Mouse (Mus musculus) heart, postnatal 0 days (tissue): ENCODE results near the gene Ugt1a6a. TPM values are rescaled to one million over a fixed set of nuclear protein-coding genes. Genes with fewer than 3 reads are reported as not detected.
"Not testable (repeated sequence)": the region's sequence is repeated elsewhere in the genome, so short reads cannot be mapped to it uniquely, and the experiment has no call there.

Experiments
- ATAC-seq: fragments of 200-750 bp; cut with Nextera tagmentation; 2 replicates; pipeline ENCODE4 v1.8.0; 2017; ENCODE audit warnings: low read depth, moderate number of reproducible peaks, moderate library complexity; ENCODE audit not compliant: insufficient read depth
- DNase-seq: peaks from one replicate; pipeline ENCODE4 v3.0.0-alpha.2; 2016; ENCODE audit warnings: low spot score
- H3K27ac ChIP-seq: fragments of 300-500 bp; sonication (generic); 2 replicates; pipeline ENCODE4 v1.5.1; 2014; ENCODE audit warnings: low read depth, mild to moderate bottlenecking
- H3K27me3 ChIP-seq: fragments of 300-500 bp; sonication (generic); 2 replicates; pipeline ENCODE4 v1.6.1; 2014; ENCODE audit warnings: low read length, mixed read lengths; ENCODE audit not compliant: control insufficient read depth, insufficient read depth
- H3K36me3 ChIP-seq: fragments of 300-500 bp; sonication (generic); replicated peaks from 2 replicates; pipeline ENCODE4 v1.6.1; 2014; ENCODE audit warnings: low read length, mixed read lengths; ENCODE audit not compliant: control insufficient read depth, insufficient read depth
- H3K4me1 ChIP-seq: fragments of 300-500 bp; sonication (generic); 2 replicates; pipeline ENCODE4 v1.6.1; 2014; ENCODE audit warnings: antibody characterized with exemption; ENCODE audit not compliant: control insufficient read depth, insufficient read depth
- H3K4me2 ChIP-seq: fragments of 300-500 bp; sonication (generic); 2 replicates; pipeline ENCODE4 v1.6.1; 2014; ENCODE audit warnings: low read depth, mild to moderate bottlenecking, low read length, moderate library complexity
- H3K4me3 ChIP-seq: fragments of 300-500 bp; sonication (generic); 2 replicates; pipeline ENCODE4 v1.5.1; 2014; ENCODE audit warnings: low read depth, low read length
- H3K9ac ChIP-seq: fragments of 300-500 bp; sonication (generic); replicated peaks from 2 replicates; pipeline ENCODE4 v1.6.1; 2014; ENCODE audit warnings: low read depth, low read length, mixed read lengths
- H3K9me3 ChIP-seq: fragments of 300-500 bp; sonication (generic); replicated peaks from 2 replicates; pipeline ENCODE4 v1.6.1; 2016; ENCODE audit warnings: low read length; ENCODE audit not compliant: control insufficient read depth
- CTCF ChIP-seq: IDR thresholded peaks from 2 replicates; pipeline ENCODE4 v1.5.1; 2016; ENCODE audit warnings: antibody characterized with exemption, control low read depth, low read depth
- EP300 ChIP-seq: IDR thresholded peaks from 2 replicates; pipeline ENCODE4 v1.6.1; 2016; ENCODE audit warnings: antibody characterized with exemption, low read depth
- WGBS: fragments of 180-500 bp; shearing (Covaris S2); extraction: QIAGEN DNeasy Blood & Tissue Kit; methylation state at CpG from one replicate; pipeline ENCODE4 v1.1.7; 2014; 5-methylcytosine and 5-hydroxymethylcytosine counted together
- polyA plus RNA-seq: library from polyadenylated mRNA; unstranded; fragments of >200 nt; fragmentation: Nextera tagmentation; extraction: Ambion mirVana; gene quantifications from 2 replicates; pipeline ENCODE4 v1.2.1, GENCODE M21; 2015
- total RNA-seq: library from RNA; depleted of rRNA; stranded (reverse); fragments of >200 nt; gene quantifications from 2 replicates; pipeline ENCODE4 v1.2.3, GENCODE M21; 2014; ENCODE audit warnings: low replicate concordance

The Ugt1a6a gene
- total and polyA plus RNA-seq, 2 experiments from 2014 or later, result 0.66 to 2.2 TPM

GRCm38 (mm10) chr1:88218051-88218450 lies 83.4 kb downstream of the Ugt1a6a start:
- Histone ChIP-seq H3K4me3 (no peak overlapping the region), H3K9ac (no peak overlapping the region), H3K27ac (no peak overlapping the region), H3K4me2 (no peak overlapping the region), H3K9me3 (peaks cover 42% of the 10 kb centered on the region), H3K36me3 (no peaks in the 10 kb centered on the region), H3K27me3 (no peaks in the 10 kb centered on the region), H3K4me1 (no peaks in the 10 kb centered on the region)
- ATAC-seq (no peak), DNase-seq (no peak)
- TF ChIP-seq CTCF (no peak), EP300 (no peak)
- WGBS, result 64% methylated on average over 9 of the region's 9 CpGs

- Histone ChIP-seq H3K36me3 (no peaks in the 10 kb centered on the region), H3K27me3 (no peaks in the 10 kb centered on the region), H3K27ac (no peak overlapping the region), H3K4me2 (no peak overlapping the region), H3K4me3 (no peak overlapping the region), H3K9me3 (peaks cover 37% of the 10 kb centered on the region), H3K9ac (no peak overlapping the region), H3K4me1 (no peaks in the 10 kb centered on the region)
- 40% methylated on average over 4 of the region's 4 CpGs for WGBS
- no peak for TF ChIP-seq EP300
- TF ChIP-seq CTCF, result no peak
- ATAC-seq (no peak), DNase-seq (peak; percentile 8)
Observed at GRCm38 (mm10) chr1:88218591-88218990, 84.0 kb downstream of the Ugt1a6a start.

GRCm38 (mm10) chr1:88219054-88219453 lies 84.4 kb downstream of the Ugt1a6a start:
- Histone ChIP-seq H3K4me3 (no peak overlapping the region), H3K4me1 (no peaks in the 10 kb centered on the region), H3K9ac (no peak overlapping the region), H3K27me3 (no peaks in the 10 kb centered on the region), H3K36me3 (no peaks in the 10 kb centered on the region), H3K27ac (no peak overlapping the region), H3K9me3 (peaks cover 32% of the 10 kb centered on the region), H3K4me2 (no peak overlapping the region)
- WGBS, result 10% methylated on average over 1 of the region's 1 CpGs
- ATAC-seq (no peak), DNase-seq (no peak)
- TF ChIP-seq EP300 (no peak), CTCF (no peak)

- Histone ChIP-seq H3K9ac (no peak overlapping the region), H3K4me1 (no peaks in the 10 kb centered on the region), H3K27ac (no peak overlapping the region), H3K9me3 (peaks cover 23% of the 10 kb centered on the region), H3K27me3 (no peaks in the 10 kb centered on the region), H3K4me2 (no peak overlapping the region), H3K36me3 (no peaks in the 10 kb centered on the region), H3K4me3 (no peak overlapping the region)
- ATAC-seq (no peak), DNase-seq (no peak)
- TF ChIP-seq EP300, result no peak
- no peak for TF ChIP-seq CTCF
Observed at GRCm38 (mm10) chr1:88220336-88220735, 85.7 kb downstream of the Ugt1a6a start.

GRCm38 (mm10) chr1:88222216-88222615 lies 87.6 kb downstream of the Ugt1a6a start:
- H3K9ac ChIP-seq, result no peak overlapping the region
- H3K36me3 ChIP-seq, result no peaks in the 10 kb centered on the region
- no peaks in the 10 kb centered on the region for H3K4me1 ChIP-seq
- peaks cover 25% of the 10 kb centered on the region for H3K9me3 ChIP-seq
- TF ChIP-seq CTCF (no peak), EP300 (no peak)
- DNase-seq (no peak), ATAC-seq (no peak)
- no peak overlapping the region for H3K27ac ChIP-seq
- H3K27me3 ChIP-seq, result no peaks in the 10 kb centered on the region
- 35% methylated on average over 2 of the region's 2 CpGs for WGBS
- H3K4me2 ChIP-seq, result no peak overlapping the region
- no peak overlapping the region for H3K4me3 ChIP-seq

- H3K4me1 ChIP-seq, H3K4me3 ChIP-seq, H3K27ac ChIP-seq, H3K9ac ChIP-seq, DNase-seq, ATAC-seq, H3K27me3 ChIP-seq, H3K36me3 ChIP-seq, H3K4me2 ChIP-seq: not testable (repeated sequence)
- peaks cover 28% of the 10 kb centered on the region for H3K9me3 ChIP-seq
Observed at GRCm38 (mm10) chr1:88223011-88223515, 88.5 kb downstream of the Ugt1a6a start.
